Mouse (Mus musculus) stomach, embryonic 14.5 days (tissue): ENCODE measurements around the gene Fto. TPM values are rescaled to one million over a fixed set of nuclear protein-coding genes. Genes with fewer than 3 reads are reported as not detected.

ENCODE experiments used
- ATAC-seq: fragments of 200-750 bp; cut with Nextera tagmentation; 2 replicates; pipeline ENCODE4 v1.8.0; 2017; ENCODE audit warnings: low read depth, moderate TSS enrichment; ENCODE audit not compliant: insufficient number of reproducible peaks, insufficient read depth, low FRiP score
- H3K27ac ChIP-seq: fragments of 300-500 bp; sonication (generic); 2 replicates; pipeline ENCODE4 v1.5.1; 2014; ENCODE audit warnings: mild to moderate bottlenecking, low read length, moderate library complexity, mixed read lengths
- H3K27me3 ChIP-seq: fragments of 300-500 bp; sonication (generic); 2 replicates; pipeline ENCODE4 v1.6.1; 2014; ENCODE audit warnings: low read length, control low read depth, mixed read lengths; ENCODE audit not compliant: control insufficient read depth, insufficient read depth
- H3K36me3 ChIP-seq: fragments of 300-500 bp; sonication (generic); 2 replicates; pipeline ENCODE4 v1.6.1; 2014; ENCODE audit warnings: mild to moderate bottlenecking, control low read depth, low read length, moderate library complexity, mixed read lengths; ENCODE audit not compliant: control insufficient read depth, insufficient read depth
- H3K4me1 ChIP-seq: fragments of 300-500 bp; sonication (generic); 2 replicates; pipeline ENCODE4 v1.6.1; 2014; ENCODE audit warnings: low read length, control low read depth, mixed read lengths; ENCODE audit not compliant: control insufficient read depth, insufficient read depth
- H3K4me2 ChIP-seq: fragments of 300-500 bp; sonication (generic); replicated peaks from 2 replicates; pipeline ENCODE4 v1.6.1; 2014; ENCODE audit warnings: low read depth, low read length, control low read depth
- H3K4me3 ChIP-seq: fragments of 300-500 bp; sonication (generic); 2 replicates; pipeline ENCODE4 v1.5.1; 2014; ENCODE audit warnings: low read depth, low read length, control low read depth
- H3K9ac ChIP-seq: fragments of 300-500 bp; sonication (generic); replicated peaks from 2 replicates; pipeline ENCODE4 v1.6.1; 2014; ENCODE audit warnings: low read depth, mild to moderate bottlenecking, control low read depth, low read length, moderate library complexity, mixed read lengths
- H3K9me3 ChIP-seq: fragments of 300-500 bp; sonication (generic); 2 replicates; pipeline ENCODE4 v1.6.1; 2016; ENCODE audit warnings: low read depth, low read length, control low read depth; ENCODE audit not compliant: control insufficient read depth
- WGBS: fragments of 180-500 bp; shearing (Covaris S2); extraction: QIAGEN DNeasy Blood & Tissue Kit; methylation state at CpG from one replicate; pipeline ENCODE4 v1.1.7; 2014; 5-methylcytosine and 5-hydroxymethylcytosine counted together
- polyA plus RNA-seq: library from polyadenylated mRNA; unstranded; fragments of >200 nt; fragmentation: Nextera tagmentation; extraction: Ambion mirVana; gene quantifications from 2 replicates; pipeline ENCODE4 v1.2.1, GENCODE M21; 2014

Fto gene
- polyA plus RNA-seq, 1 experiment from 2014 or later = 89.6 TPM

DNA sequence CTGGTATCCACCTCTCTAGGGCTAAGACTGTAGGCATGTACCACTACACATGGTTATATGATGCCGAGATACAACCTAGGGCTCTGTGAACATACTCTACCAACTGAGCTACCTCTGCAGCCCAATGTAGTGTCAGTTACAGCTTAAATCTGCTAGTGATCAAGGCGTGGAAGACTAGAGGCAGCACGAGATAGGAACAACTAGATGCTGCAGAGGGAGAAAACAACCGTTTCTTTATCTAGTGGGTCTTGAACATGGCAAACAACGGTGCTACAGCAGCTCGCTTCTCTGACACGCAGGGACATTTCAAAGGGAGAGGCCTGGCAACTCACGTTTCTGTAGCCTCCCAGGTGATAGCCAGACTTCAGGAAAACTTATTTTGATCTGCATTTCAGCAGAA, 31.8 kb upstream of the Fto start:
- ATAC-seq = no peak
- 0 out of 2 replicates have a peak, but pooled peaks cover under 1% of the 10 kb centered on the region for H3K9me3 ChIP-seq
- no peaks in the 10 kb centered on the region for H3K36me3 ChIP-seq
- H3K4me3 ChIP-seq = no peak overlapping the region
- no peaks in the 10 kb centered on the region for H3K4me1 ChIP-seq
- WGBS = 78% methylated on average over 8 of the region's 8 CpGs
- no peak overlapping the region for H3K4me2 ChIP-seq
- no peaks in the 10 kb centered on the region for H3K27me3 ChIP-seq
- no peak overlapping the region for H3K27ac ChIP-seq
- no peak overlapping the region for H3K9ac ChIP-seq

DNA sequence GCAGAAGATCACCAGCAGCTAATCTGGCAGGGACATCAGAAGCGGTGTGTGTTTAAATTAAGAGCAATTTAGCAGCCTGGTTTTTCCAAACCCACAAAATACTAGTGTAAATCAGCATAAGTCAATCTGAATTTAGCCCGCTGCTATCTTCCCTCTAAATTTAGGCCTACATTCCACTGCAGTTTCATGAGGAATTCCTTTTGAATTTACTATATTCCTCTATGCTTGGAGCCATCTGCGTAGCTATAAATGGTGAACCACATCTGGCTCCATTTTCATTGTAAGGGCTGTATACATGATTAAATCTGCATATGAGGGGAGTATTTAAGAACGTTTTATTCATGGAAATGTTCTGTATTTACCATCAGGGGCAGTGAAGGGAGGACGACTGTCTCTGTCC, 30.7 kb upstream of the Fto start:
- Histone ChIP-seq H3K4me2 (no peak overlapping the region), H3K9me3 (no peaks in the 10 kb centered on the region), H3K36me3 (no peaks in the 10 kb centered on the region), H3K4me1 (no peaks in the 10 kb centered on the region), H3K4me3 (no peak overlapping the region), H3K27ac (no peak overlapping the region), H3K9ac (no peak overlapping the region), H3K27me3 (no peaks in the 10 kb centered on the region)
- ATAC-seq = no peak
- WGBS = 73% methylated on average over 5 of the region's 5 CpGs

DNA sequence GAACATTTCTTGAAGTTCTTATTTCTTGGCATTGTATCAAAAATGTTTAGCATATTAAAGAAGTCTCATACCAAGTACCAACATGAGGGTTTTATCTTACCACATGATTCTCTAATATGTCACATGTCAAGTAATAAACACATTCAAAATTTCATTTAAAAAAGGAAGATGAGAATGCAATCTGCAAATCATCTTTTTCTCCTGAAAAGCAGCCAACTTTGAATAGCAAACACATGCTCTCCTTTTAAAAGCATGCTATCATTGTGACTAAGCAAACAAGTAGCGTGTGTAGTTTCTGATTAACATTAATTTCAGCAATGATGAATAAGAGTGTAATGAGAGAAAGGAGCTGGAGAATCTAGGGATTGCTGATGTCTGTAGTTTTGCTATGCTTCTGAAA, 29.5 kb upstream of the Fto start:
- no peak for ATAC-seq
- Histone ChIP-seq H3K4me2 (no peak overlapping the region), H3K27me3 (no peaks in the 10 kb centered on the region)

DNA sequence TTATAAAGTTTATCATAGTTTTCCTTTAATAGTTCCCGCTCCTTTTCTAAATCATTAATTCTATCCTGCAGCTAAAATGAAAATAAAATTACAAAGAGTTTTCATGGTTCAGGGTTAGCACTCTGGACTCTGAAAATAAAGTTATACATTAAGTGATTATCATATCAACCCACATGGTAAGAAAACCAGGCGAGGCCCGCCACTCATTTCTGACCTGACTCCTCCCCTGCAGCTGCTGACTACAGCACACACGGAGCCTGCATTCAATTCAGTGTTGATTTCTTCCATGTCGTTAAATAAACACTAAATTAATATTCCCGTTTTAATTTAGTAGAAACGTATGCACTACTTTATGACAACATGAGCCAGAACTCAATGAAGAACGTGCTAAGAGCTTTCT, 27.1 kb upstream of the Fto start:
- Histone ChIP-seq H3K36me3 (no peaks in the 10 kb centered on the region), H3K4me1 (no peaks in the 10 kb centered on the region), H3K4me3 (no peak overlapping the region), H3K9ac (no peak overlapping the region), H3K27ac (no peak overlapping the region), H3K27me3 (no peaks in the 10 kb centered on the region), H3K4me2 (no peak overlapping the region), H3K9me3 (no peaks in the 10 kb centered on the region)
- ATAC-seq = no peak
- WGBS = 81% methylated on average over 8 of the region's 8 CpGs

More for the DNA sequence above, 29.5 kb upstream of the Fto start:
- WGBS = 68% methylated on average over 1 of the region's 1 CpGs
- no peaks in the 10 kb centered on the region for H3K4me1 ChIP-seq
- no peak overlapping the region for H3K9ac ChIP-seq
- H3K36me3 ChIP-seq = no peaks in the 10 kb centered on the region
- no peak overlapping the region for H3K4me3 ChIP-seq
- H3K27ac ChIP-seq = no peak overlapping the region
- H3K9me3 ChIP-seq = no peaks in the 10 kb centered on the region

DNA sequence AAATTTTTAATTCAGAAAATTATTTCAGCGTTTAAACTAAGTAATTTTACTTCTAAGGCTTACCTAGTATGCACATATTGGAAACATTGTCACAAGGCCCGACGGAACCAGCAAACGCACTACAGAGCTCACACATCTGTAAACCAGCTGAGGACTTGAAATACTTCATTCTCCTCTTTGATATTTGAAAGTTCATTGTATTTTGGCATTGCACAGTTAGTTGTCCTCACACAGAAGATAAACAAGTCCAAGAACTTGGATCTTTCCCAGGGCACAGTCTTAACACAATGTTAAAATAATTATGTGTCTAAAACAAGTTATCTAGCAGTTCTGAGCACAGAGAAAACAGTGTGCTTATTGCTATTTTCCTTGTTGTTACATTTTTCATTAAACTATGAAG, 22.7 kb upstream of the Fto start:
- H3K4me2 ChIP-seq = no peak overlapping the region
- no peaks in the 10 kb centered on the region for H3K36me3 ChIP-seq
- no peak overlapping the region for H3K27ac ChIP-seq
- no peaks in the 10 kb centered on the region for H3K27me3 ChIP-seq
- H3K4me3 ChIP-seq = no peak overlapping the region
- no peaks in the 10 kb centered on the region for H3K9me3 ChIP-seq
- 76% methylated on average over 4 of the region's 4 CpGs for WGBS
- H3K4me1 ChIP-seq = no peaks in the 10 kb centered on the region
- ATAC-seq = no peak
- H3K9ac ChIP-seq = no peak overlapping the region

DNA sequence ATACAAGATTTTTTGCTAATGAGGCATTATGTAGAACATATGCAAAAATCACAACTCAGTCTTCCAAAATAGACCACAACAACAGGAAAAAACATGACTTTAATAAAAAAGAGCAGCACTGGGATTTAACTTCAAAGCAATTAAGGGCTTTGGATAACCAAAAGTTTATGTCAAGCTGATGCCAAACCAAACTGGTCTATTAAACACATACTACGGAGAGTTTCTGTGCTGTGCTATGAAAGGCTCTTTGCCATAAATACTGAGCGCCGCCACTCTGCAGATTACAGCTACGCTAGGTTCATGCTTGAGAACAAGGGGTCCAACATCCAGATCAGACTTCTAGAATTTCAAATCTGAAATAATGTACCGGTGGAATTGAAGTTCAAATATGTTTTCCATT, 17.5 kb upstream of the Fto start:
- H3K9me3 ChIP-seq = no peaks in the 10 kb centered on the region
- 82% methylated on average over 5 of the region's 5 CpGs for WGBS
- H3K4me1 ChIP-seq = no peaks in the 10 kb centered on the region
- H3K27ac ChIP-seq = no peak overlapping the region
- no peak overlapping the region for H3K4me3 ChIP-seq
- ATAC-seq = no peak
- H3K27me3 ChIP-seq = no peaks in the 10 kb centered on the region
- H3K9ac ChIP-seq = no peak overlapping the region
- no peaks in the 10 kb centered on the region; the same call in 1 of the 2 replicates for H3K36me3 ChIP-seq
- H3K4me2 ChIP-seq = no peak overlapping the region

DNA sequence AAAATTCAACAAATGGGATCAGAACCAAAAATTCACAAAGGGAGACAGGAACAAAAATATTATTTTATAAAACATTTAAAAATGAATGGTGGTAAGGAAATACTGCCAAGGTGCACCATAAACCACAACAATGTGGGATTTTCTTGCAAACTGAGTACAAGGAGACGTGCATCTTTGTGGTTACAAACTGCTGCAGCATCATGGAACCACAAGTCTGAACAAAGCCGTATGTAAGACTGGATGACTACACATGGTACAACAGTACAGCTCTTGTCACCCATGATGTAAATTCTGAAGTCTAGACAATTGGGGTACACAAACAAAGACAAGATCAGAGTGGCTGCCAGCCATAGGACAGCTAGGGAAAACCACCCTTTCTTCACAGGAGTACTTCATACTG, 14.7 kb upstream of the Fto start:
- WGBS = 88% methylated on average over 2 of the region's 2 CpGs
- Histone ChIP-seq H3K27me3 (no peaks in the 10 kb centered on the region), H3K27ac (no peak overlapping the region), H3K9me3 (no peaks in the 10 kb centered on the region), H3K36me3 (peaks cover 2% of the 10 kb centered on the region; the same call in 1 of the 2 replicates), H3K4me2 (no peak overlapping the region), H3K4me1 (no peaks in the 10 kb centered on the region), H3K4me3 (no peak overlapping the region), H3K9ac (no peak overlapping the region)
- ATAC-seq = no peak

DNA sequence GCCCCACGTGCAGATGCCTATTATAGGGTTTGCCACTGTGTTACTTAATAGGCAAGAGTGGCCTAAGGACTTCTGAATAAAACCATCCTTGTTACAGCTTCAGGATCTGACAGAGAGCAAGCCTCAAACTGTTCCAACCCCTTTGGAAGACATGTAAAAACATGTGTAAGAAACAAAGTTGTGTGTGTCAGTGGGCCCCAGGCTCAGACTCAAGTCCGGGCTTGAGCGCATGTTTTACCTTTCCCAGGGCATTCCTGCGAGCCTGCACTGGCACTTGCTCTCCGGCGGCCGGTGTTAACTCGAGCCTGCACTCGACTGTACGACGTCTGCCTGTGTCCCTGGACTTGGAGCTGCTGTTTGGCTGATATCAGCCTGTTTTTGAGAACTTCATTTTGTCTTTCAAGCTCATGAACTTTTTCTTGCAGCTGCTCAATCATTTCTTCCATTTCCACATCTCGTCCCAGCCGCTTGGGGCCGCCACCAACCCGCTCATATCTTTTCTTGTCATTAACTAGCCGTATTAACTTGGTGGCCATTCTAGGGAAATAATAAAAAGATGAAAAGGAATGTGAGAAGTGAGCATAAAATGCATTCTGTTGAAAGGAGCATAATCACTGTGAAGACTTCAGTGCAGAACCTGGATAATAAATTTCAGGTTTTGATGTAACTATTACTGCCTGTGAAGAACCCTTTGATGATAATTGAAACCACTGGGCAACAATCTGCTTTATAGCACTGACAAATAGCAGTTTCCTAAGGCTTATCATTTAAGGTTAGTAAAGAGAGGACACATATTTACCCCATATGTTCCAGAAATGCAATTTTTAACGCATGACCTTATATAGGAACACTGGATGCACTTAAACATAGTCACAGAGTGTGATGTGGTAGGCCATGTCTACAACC, 8.6 kb upstream of the Fto start:
- Histone ChIP-seq H3K27me3 (no peaks in the 10 kb centered on the region), H3K27ac (0 out of 2 replicates have a peak overlapping the region, but pooled peaks have one; percentile 7)

More for the DNA sequence above, 8.6 kb upstream of the Fto start:
- no peak overlapping the region for H3K4me2 ChIP-seq
- no peak overlapping the region for H3K9ac ChIP-seq
- WGBS = 71% methylated on average over 17 of the region's 17 CpGs
- H3K4me3 ChIP-seq = no peak overlapping the region
- no peak for ATAC-seq
- H3K9me3 ChIP-seq = no peaks in the 10 kb centered on the region
- H3K4me1 ChIP-seq = no peaks in the 10 kb centered on the region
- H3K36me3 ChIP-seq = peaks cover 3% of the 10 kb centered on the region; the same call in 1 of the 2 replicates
